Mouse (Mus musculus) limb, embryonic 14.5 days (tissue): ENCODE measurements around the gene Nlk. TPM values are rescaled to one million over a fixed set of nuclear protein-coding genes. Genes with fewer than 3 reads are reported as not detected.

Experiments used
- ATAC-seq: fragments of 200-750 bp; cut with Nextera tagmentation; 2 replicates; pipeline ENCODE4 v1.8.0; 2017; ENCODE audit warnings: low read depth, moderate number of reproducible peaks, moderate TSS enrichment; ENCODE audit not compliant: low FRiP score
- DNase-seq: peaks from one replicate; pipeline ENCODE4 v3.0.0-alpha.2; 2015; ENCODE audit warnings: low spot score
- H3K27ac ChIP-seq: fragments of 300-500 bp; sonication (generic); replicated peaks from 2 replicates; pipeline ENCODE4 v1.5.1; 2014; ENCODE audit warnings: low read depth, mild to moderate bottlenecking, low read length, moderate library complexity, mixed read lengths
- H3K27me3 ChIP-seq: fragments of 300-500 bp; sonication (generic); 2 replicates; pipeline ENCODE4 v1.6.1; 2014; ENCODE audit warnings: low read length, mixed read lengths; ENCODE audit not compliant: control insufficient read depth, insufficient read depth
- H3K36me3 ChIP-seq: fragments of 300-500 bp; sonication (generic); 2 replicates; pipeline ENCODE4 v1.6.1; 2014; ENCODE audit warnings: mild to moderate bottlenecking, low read length, moderate library complexity, mixed read lengths; ENCODE audit not compliant: control insufficient read depth, insufficient read depth
- H3K4me1 ChIP-seq: fragments of 300-500 bp; sonication (generic); 2 replicates; pipeline ENCODE4 v1.6.1; 2014; ENCODE audit warnings: antibody characterized with exemption, low read length, mixed read lengths; ENCODE audit not compliant: control insufficient read depth, insufficient read depth
- H3K4me2 ChIP-seq: fragments of 300-500 bp; sonication (generic); replicated peaks from 2 replicates; pipeline ENCODE4 v1.6.1; 2014; ENCODE audit warnings: low read depth, mild to moderate bottlenecking, low read length, moderate library complexity; ENCODE audit not compliant: severe bottlenecking
- H3K4me3 ChIP-seq: fragments of 300-500 bp; sonication (generic); replicated peaks from 2 replicates; pipeline ENCODE4 v1.5.1; 2014; ENCODE audit warnings: low read length
- H3K9ac ChIP-seq: fragments of 300-500 bp; sonication (generic); 2 replicates; pipeline ENCODE4 v1.6.1; 2014; ENCODE audit warnings: mild to moderate bottlenecking, low read depth, low read length, moderate library complexity; ENCODE audit not compliant: severe bottlenecking
- H3K9me3 ChIP-seq: fragments of 300-500 bp; sonication (generic); 2 replicates; pipeline ENCODE4 v1.6.1; 2016; ENCODE audit warnings: low read length; ENCODE audit not compliant: control insufficient read depth
- POLR2A ChIP-seq: fragments of 200-500 bp; IDR thresholded peaks from 2 replicates; pipeline ENCODE4 v1.8.0; 2012; ENCODE audit warnings: inconsistent platforms, mild to moderate bottlenecking, moderate library complexity, borderline replicate concordance; ENCODE audit not compliant: insufficient read depth, insufficient read length; ENCODE audit errors: extremely low read depth
- WGBS: fragments of 180-500 bp; shearing (Covaris S2); extraction: QIAGEN DNeasy Blood & Tissue Kit; methylation state at CpG from one replicate; pipeline ENCODE4 v1.1.7; 2014; 5-methylcytosine and 5-hydroxymethylcytosine counted together
- polyA plus RNA-seq, 2 experiments: library from polyadenylated mRNA; depleted of rRNA in 1 of 2; stranded (reverse) in 1 of 2; unstranded in 1 of 2; fragments of >200 nt; fragmentation: Nextera tagmentation in 1 of 2; extraction: Ambion mirVana in 1 of 2; gene quantifications; 2 replicates each; pipeline versions ENCODE4 v1.2.1 to v1.2.3; 2012 to 2014

The Nlk gene
- polyA plus RNA-seq, 2 experiments, result 11.9 to 15.8 TPM

- Histone ChIP-seq H3K4me1 (no peaks in the 10 kb centered on the region), H3K4me3 (no peak overlapping the region), H3K9ac (no peak overlapping the region), H3K27me3 (no peaks in the 10 kb centered on the region), H3K36me3 (no peaks in the 10 kb centered on the region), H3K9me3 (no peaks in the 10 kb centered on the region), H3K27ac (no peak overlapping the region), H3K4me2 (no peak overlapping the region)
- TF ChIP-seq POLR2A, result no peak
- DNase-seq (no peak), ATAC-seq (no peak)
- WGBS, result 75% methylated on average over 5 of the region's 5 CpGs
Measured at GRCm38 (mm10) chr11:78703085-78703484, 5.9 kb upstream of the Nlk start.

GRCm38 (mm10) chr11:78702319-78702718 is 5.1 kb upstream of the Nlk start:
- Histone ChIP-seq H3K27ac (no peak overlapping the region), H3K27me3 (no peaks in the 10 kb centered on the region), H3K4me3 (no peak overlapping the region), H3K4me1 (no peaks in the 10 kb centered on the region), H3K9ac (no peak overlapping the region), H3K9me3 (no peaks in the 10 kb centered on the region), H3K36me3 (no peaks in the 10 kb centered on the region), H3K4me2 (no peak overlapping the region)
- 63% methylated on average over 3 of the region's 3 CpGs for WGBS
- TF ChIP-seq POLR2A, result no peak
- DNase-seq (no peak), ATAC-seq (no peak)

- DNase-seq (peak; percentile 93), ATAC-seq (peak; percentile 90)
- Histone ChIP-seq H3K9ac (no peak overlapping the region), H3K36me3 (no peaks in the 10 kb centered on the region), H3K27me3 (no peaks in the 10 kb centered on the region), H3K9me3 (no peaks in the 10 kb centered on the region), H3K4me1 (peaks cover 21% of the 10 kb centered on the region), H3K4me2 (peak overlapping the region; percentile 26), H3K27ac (peak overlapping the region; percentile 44; the same call in 1 of the 2 replicates), H3K4me3 (peak overlapping the region; percentile 81)
- TF ChIP-seq POLR2A, result no peak
- under 1% methylated on average over 12 of the region's 12 CpGs for WGBS
Measured at GRCm38 (mm10) chr11:78697753-78698171, 589 bp upstream of the Nlk start.

GRCm38 (mm10) chr11:78694249-78694648 is 2.9 kb downstream of the Nlk start:
- H3K4me2 ChIP-seq, result peak overlapping the region; percentile 27
- ATAC-seq (no peak), DNase-seq (no peak)
- no peaks in the 10 kb centered on the region for H3K9me3 ChIP-seq
- no peak overlapping the region for H3K4me3 ChIP-seq
- no peak overlapping the region for H3K27ac ChIP-seq
- peaks cover 25% of the 10 kb centered on the region for H3K4me1 ChIP-seq
- H3K36me3 ChIP-seq, result no peaks in the 10 kb centered on the region
- TF ChIP-seq POLR2A, result no peak
- no peaks in the 10 kb centered on the region for H3K27me3 ChIP-seq
- H3K9ac ChIP-seq, result no peak overlapping the region
- 64% methylated on average over 3 of the region's 3 CpGs for WGBS

GRCm38 (mm10) chr11:78693307-78693706 is 3.9 kb downstream of the Nlk start:
- Histone ChIP-seq H3K4me2 (no peak overlapping the region), H3K4me3 (no peak overlapping the region), H3K9me3 (no peaks in the 10 kb centered on the region), H3K27me3 (no peaks in the 10 kb centered on the region), H3K27ac (no peak overlapping the region), H3K9ac (no peak overlapping the region), H3K36me3 (no peaks in the 10 kb centered on the region), H3K4me1 (peaks cover 25% of the 10 kb centered on the region)
- DNase-seq (no peak), ATAC-seq (no peak)
- TF ChIP-seq POLR2A, result no peak
- WGBS, result 95% methylated on average over 8 of the region's 8 CpGs

- Histone ChIP-seq H3K4me1 (peaks cover 28% of the 10 kb centered on the region), H3K27ac (no peak overlapping the region), H3K4me2 (no peak overlapping the region), H3K27me3 (no peaks in the 10 kb centered on the region), H3K36me3 (no peaks in the 10 kb centered on the region), H3K9me3 (no peaks in the 10 kb centered on the region), H3K4me3 (no peak overlapping the region), H3K9ac (no peak overlapping the region)
- DNase-seq (no peak), ATAC-seq (no peak)
- no peak for TF ChIP-seq POLR2A
- 83% methylated on average over 2 of the region's 2 CpGs for WGBS
Measured at GRCm38 (mm10) chr11:78691201-78691600, 6.0 kb downstream of the Nlk start.
